Mouse (Mus musculus) cerebellum, adult 8-10 months (tissue): Measurements from ENCODE around the gene Olfr283.
"Not testable (repeated sequence)": the region's sequence is repeated elsewhere in the genome, so short reads cannot be mapped to it uniquely, and the experiment has no call there.

Experiments used
- DNase-seq: peaks from one replicate; pipeline ENCODE4 v3.0.0; 2022

The Olfr283 gene

GRCm38 (mm10) chr15:98380846-98381245 is at the start of gene Olfr283:
Gene Olfr283 (minus strand): TSS chr15:98380946.
- DNase-seq, result no peak

DNA sequence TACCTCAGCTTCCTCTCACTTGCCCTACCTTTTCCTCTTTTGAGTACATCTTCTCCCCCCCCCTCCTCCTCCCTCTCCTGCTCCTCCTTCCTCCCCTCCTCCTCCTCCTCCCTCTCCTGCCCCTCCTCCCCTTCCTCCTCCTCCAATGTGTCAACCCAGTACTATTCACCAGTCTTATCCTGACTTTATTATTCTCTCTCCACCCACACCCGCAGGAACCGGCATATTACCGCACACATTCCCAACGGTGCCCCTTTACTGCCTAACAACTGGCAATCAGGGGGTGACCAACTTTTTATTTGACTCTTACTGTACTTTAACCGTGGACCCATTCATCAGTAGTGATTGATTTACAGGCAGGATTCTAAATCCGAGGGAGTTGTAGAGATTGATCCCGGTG is 44.4 kb upstream of the Olfr283 start:
- no peak for DNase-seq

DNA sequence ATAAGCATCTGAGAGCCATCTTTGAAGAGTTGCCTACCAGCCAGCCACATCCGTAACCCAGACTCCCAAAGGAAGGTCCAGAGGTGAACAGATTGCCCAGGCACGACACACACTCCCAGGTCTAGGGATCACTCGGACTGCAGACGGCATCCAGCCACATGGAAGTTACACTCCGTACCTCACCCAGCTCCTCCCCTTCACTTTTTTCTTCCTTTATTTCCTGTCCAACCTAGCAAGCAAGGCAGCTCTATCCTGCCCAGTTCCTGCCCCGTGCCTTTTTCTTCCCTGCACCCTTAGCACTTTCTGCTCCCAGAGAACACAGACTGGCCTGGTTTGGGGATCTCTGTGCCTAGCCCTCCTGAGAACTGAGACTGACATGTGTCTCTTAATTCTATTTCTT is 44.0 kb upstream of the Olfr283 start:
- no peak for DNase-seq

DNA sequence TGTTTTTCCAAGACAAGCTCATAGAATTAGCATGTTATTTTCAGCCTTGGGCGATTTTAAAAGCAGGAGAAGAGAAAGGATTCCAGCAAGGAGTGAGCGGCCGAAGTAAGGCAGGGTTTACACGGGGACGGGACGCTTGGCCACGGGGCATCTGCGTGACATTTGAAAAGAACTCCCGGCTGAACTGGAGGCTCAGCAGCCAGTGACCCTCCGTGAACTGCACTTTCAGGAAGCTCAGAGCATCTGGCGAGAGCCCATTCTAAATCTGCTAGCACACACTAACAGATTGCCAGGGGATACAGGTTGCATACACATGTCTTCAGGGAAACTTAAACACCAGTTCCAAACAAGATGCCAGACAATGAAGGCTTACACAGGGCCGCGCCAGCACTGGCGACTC is 43.6 kb upstream of the Olfr283 start:
- DNase-seq, result no peak

DNA sequence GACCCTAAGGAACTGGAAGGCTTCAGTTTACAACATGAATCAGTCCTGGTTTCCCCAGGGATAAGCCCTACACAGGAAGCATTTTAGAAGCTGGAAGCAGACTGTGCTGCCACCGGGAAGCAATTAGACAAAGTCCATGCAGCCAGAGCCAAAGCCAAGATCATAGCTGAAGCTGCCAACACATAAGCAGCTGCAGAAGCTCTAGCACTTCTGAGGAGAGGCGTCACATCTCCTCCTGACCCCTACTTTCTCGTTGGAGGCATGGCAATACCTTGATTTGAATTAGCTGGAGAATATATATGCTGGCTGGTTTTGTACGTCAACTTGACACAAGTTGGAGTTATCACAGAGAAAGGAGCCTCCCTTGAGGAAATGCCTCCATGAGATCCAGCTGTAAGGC is 40.2 kb upstream of the Olfr283 start:
- no peak for DNase-seq

GRCm38 (mm10) chr15:98418096-98418495 is 37.4 kb upstream of the Olfr283 start:
- no peak for DNase-seq

DNA sequence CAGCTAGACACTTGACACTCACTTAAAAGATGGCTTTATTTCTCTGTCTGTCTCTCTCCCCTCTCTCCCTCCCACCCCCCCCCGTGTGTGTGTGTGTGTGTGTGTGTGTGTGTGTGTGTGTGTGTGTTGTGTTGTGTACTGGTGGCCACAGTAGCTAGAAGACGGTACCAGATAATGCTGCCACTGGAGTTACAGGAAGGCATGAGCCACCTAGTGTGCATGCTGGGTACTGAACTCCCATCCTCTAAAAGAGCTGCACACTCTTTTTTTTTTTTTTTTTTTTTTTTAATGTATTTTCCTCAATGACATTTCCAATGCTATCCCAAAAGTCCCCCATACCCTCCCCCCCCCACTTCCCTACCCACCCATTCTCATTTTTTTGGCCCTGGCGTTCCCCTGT is 36.5 kb upstream of the Olfr283 start:
- not testable (repeated sequence) for DNase-seq

- DNase-seq, result not testable (repeated sequence)
Measured at GRCm38 (mm10) chr15:98416802-98417201, 36.1 kb upstream of the Olfr283 start.

DNA sequence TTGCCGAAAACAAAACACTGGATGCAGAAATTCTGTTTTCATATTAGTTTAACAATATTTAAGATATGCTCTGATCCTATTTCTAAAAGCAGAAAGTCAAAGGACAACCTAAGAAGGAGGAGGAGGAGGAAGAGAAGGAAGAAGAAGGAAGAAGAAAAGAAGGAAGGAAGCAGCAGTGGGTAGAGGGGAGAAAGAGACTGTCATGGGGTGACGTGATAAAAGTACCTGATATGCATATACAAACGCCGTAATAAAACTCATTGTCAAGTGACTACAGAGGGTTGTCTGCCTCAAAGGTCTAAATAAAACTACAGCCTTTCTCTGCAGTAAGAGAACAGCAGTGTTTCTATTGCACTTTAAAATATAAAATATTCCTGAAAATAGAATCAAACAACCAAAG is 35.2 kb upstream of the Olfr283 start:
- DNase-seq, result no peak

DNA sequence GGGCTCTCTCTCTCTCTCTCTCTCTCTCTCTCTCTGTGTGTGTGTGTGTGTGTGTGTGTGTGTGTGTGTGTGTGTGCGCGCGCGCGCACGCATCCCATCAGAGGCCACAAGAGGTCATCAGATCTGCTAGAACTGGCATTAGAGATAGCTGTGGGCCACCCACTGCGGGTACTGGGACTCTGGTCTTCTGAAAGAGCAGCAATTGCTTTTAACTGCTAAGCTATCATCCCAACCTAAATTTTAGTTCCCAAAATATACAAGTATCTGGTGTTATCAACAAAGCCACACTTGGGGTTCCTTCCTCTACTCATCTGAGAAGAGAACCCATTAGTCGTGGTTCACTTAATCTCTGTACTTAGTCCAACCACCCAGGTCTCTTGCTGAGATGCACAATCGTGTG is 29.5 kb upstream of the Olfr283 start:
- no peak for DNase-seq

GRCm38 (mm10) chr15:98409635-98410034 is 28.9 kb upstream of the Olfr283 start:
- no peak for DNase-seq

DNA sequence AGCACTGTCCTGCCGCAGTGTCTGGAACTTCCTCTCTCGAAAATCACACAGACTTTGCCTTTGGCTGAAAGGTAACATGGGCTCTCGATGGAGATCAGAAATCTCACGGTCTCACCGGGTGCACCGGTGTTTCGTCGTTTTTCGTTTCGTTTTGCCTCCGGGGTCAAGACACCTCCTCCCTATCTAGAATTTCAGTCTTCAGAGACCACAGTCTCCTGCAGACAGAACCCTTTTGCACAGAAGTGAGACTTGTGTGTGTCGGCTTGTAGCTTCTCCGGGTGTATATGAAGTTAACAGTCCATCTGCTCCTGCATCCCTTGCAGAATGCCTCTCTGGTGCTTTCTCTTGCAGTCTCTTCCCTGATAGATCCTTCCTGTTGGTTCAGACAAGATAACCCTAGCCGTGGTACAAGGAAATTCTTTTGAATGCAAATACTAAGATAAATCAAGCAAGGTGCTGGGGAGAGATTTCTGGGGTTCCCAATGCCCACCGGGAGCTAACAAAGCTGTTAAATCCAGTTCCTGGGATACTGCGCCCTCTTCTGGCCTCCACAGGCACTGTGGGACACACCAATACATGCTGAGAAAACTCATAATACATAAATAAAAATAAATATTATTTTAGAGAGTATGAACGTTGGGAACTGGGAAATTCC is 27.8 kb upstream of the Olfr283 start:
- no peak for DNase-seq

DNA sequence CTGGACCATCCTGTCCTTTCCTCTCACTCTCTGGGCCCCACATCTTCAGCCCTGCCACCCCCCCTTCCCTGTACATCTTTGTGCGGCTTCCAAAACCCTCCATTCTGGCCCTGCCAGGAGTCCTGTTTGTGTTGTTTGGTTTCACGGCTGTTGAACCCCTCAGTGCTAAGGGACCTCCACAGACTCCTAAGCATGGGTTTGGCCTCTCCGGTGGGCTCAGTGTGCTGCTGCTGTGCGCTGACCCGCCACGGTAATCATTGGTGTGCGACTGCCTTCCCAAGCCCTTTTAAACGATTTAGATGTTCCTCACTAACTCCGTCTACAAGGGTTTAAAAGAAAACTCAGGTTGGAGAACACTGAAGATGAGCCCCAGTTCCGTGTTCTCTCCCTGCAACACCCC is 21.6 kb upstream of the Olfr283 start:
- DNase-seq, result no peak

DNA sequence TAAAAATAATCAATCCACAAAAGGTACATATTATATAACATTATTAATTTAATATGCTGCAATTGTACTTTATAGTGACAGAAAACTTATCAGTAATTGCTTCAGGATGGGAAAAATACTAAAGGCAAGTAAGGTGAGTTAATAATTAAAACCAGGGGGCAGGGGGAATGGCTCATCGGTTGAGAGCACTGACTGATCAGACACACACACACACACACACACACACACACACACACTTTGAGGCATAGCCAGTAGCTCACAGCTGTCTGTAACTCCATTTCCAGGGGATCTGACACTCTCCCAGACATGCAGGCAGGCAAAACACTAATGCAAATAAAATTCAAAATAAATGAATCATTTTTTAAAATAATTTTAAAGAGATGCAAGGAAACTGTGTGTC is 16.4 kb upstream of the Olfr283 start:
- no peak for DNase-seq

DNA sequence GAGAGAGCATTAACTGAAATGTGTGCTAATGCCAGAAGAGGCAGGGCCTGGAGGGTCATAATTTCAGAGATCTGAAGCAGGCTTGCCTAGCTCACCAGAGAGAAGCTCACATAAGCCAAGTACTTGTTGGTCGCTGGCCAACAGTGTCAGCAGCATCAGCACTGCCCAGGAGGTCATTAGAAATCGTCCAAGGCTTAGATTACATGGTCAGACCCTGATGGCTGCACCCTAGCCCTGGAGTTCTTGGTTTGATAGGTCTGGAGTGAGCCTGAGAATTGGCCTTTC is 11.1 kb upstream of the Olfr283 start:
- no peak for DNase-seq

GRCm38 (mm10) chr15:98391081-98391902 is 10.5 kb upstream of the Olfr283 start:
- no peak for DNase-seq

DNA sequence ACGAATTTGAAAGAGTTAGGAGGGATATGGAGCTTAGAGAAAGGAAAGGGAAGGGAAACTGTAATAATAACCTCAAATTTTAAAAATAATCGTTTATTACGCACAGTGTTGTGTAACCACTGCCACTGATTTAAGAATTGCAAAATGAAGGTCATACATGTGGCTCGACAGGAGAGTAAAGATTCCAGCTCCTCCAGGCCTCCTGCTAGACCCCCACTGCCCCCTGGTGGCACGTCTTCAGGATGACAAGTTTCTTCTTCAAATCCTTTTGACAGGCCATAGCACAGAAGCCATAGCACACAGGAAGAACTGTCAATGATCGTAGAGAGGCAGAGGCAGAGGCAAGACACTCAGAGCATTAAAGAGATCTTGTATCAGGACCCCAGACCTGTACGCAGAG is 9.1 kb upstream of the Olfr283 start:
- DNase-seq, result peak; percentile 41

GRCm38 (mm10) chr15:98387621-98388020 is 6.9 kb upstream of the Olfr283 start:
- DNase-seq, result no peak

GRCm38 (mm10) chr15:98378209-98378608 is 2.5 kb downstream of the Olfr283 start:
- DNase-seq, result no peak

- DNase-seq, result no peak
Measured at GRCm38 (mm10) chr15:98340887-98341286, 39.9 kb downstream of the Olfr283 start, which contains the start of gene Olfr284. Gene Olfr284 (minus strand): TSS chr15:98340987.
